Mouse (Mus musculus) hindbrain, embryonic 11.5 days (tissue): ENCODE results near the gene Ccdc14. TPM values are rescaled to one million over a fixed set of nuclear protein-coding genes. Genes with fewer than 3 reads are reported as not detected.

Experiments
- ATAC-seq: fragments of 200-750 bp; cut with Nextera tagmentation; 2 replicates; pipeline ENCODE4 v1.8.0; 2017; ENCODE audit warnings: mild to moderate bottlenecking, moderate TSS enrichment, moderate library complexity; ENCODE audit not compliant: low FRiP score
- DNase-seq: peaks from one replicate; pipeline ENCODE4 v3.0.0-alpha.2; 2015; ENCODE audit warnings: low spot score
- H3K27ac ChIP-seq: fragments of 300-500 bp; sonication (generic); 2 replicates; pipeline ENCODE4 v1.5.1; 2014; ENCODE audit warnings: mild to moderate bottlenecking, low read depth, low read length
- H3K27me3 ChIP-seq: fragments of 300-500 bp; sonication (generic); 2 replicates; pipeline ENCODE4 v1.6.1; 2014; ENCODE audit warnings: mild to moderate bottlenecking, low read length, moderate library complexity, mixed read lengths; ENCODE audit not compliant: control insufficient read depth, insufficient read depth
- H3K36me3 ChIP-seq: fragments of 300-500 bp; sonication (generic); 2 replicates; pipeline ENCODE4 v1.6.1; 2014; ENCODE audit warnings: mild to moderate bottlenecking, low read length, moderate library complexity, mixed read lengths; ENCODE audit not compliant: control insufficient read depth, insufficient read depth
- H3K4me1 ChIP-seq: fragments of 300-500 bp; sonication (generic); replicated peaks from 2 replicates; pipeline ENCODE4 v1.6.1; 2014; ENCODE audit warnings: low read length, mixed read lengths; ENCODE audit not compliant: control insufficient read depth, insufficient read depth
- H3K4me2 ChIP-seq: fragments of 300-500 bp; sonication (generic); replicated peaks from 2 replicates; pipeline ENCODE4 v1.6.1; 2014; ENCODE audit warnings: mild to moderate bottlenecking, low read depth, low read length
- H3K4me3 ChIP-seq: fragments of 300-500 bp; sonication (generic); 2 replicates; pipeline ENCODE4 v1.5.1; 2014; ENCODE audit warnings: low read depth, low read length
- H3K9ac ChIP-seq: fragments of 300-500 bp; sonication (generic); 2 replicates; pipeline ENCODE4 v1.6.1; 2014; ENCODE audit warnings: low read depth, low read length
- H3K9me3 ChIP-seq: fragments of 300-500 bp; sonication (generic); 2 replicates; pipeline ENCODE4 v1.6.1; 2016; ENCODE audit warnings: low read length; ENCODE audit not compliant: control insufficient read depth
- WGBS: fragments of 180-500 bp; shearing (Covaris S2); extraction: QIAGEN DNeasy Blood & Tissue Kit; methylation state at CpG from one replicate; pipeline ENCODE4 v1.1.7; 2014; 5-methylcytosine and 5-hydroxymethylcytosine counted together
- polyA plus RNA-seq: library from polyadenylated mRNA; unstranded; fragments of >200 nt; fragmentation: Nextera tagmentation; extraction: Ambion mirVana; gene quantifications from 2 replicates; pipeline ENCODE4 v1.2.1, GENCODE M21; 2014

Ccdc14 gene
- polyA plus RNA-seq, 1 experiment from 2014 or later, result 11.3 TPM

- Histone ChIP-seq H3K27me3 (no peaks in the 10 kb centered on the region), H3K4me2 (no peak overlapping the region), H3K9ac (no peak overlapping the region), H3K27ac (no peak overlapping the region), H3K4me1 (no peaks in the 10 kb centered on the region), H3K4me3 (no peak overlapping the region), H3K9me3 (no peaks in the 10 kb centered on the region), H3K36me3 (no peaks in the 10 kb centered on the region)
- 92% methylated on average over 4 of the region's 4 CpGs for WGBS
- DNase-seq (no peak), ATAC-seq (no peak)
Measured at GRCm38 (mm10) chr16:34738656-34739233, 48.3 kb downstream of the Ccdc14 start.

GRCm38 (mm10) chr16:34742930-34743329, 52.5 kb downstream of the Ccdc14 start:
- no peaks in the 10 kb centered on the region for H3K9me3 ChIP-seq
- no peak overlapping the region for H3K27ac ChIP-seq
- no peaks in the 10 kb centered on the region for H3K36me3 ChIP-seq
- no peak for DNase-seq
- H3K9ac ChIP-seq, result no peak overlapping the region
- peaks cover 3% of the 10 kb centered on the region; the same call in 1 of the 2 replicates for H3K27me3 ChIP-seq
- H3K4me2 ChIP-seq, result no peak overlapping the region
- ATAC-seq, result no peak
- H3K4me3 ChIP-seq, result no peak overlapping the region
- peaks cover 4% of the 10 kb centered on the region; the same call in 1 of the 2 replicates for H3K4me1 ChIP-seq
- whole genome bisulfite sequencing, result 46% methylated on average over 2 of the region's 2 CpGs

- H3K36me3 ChIP-seq, result no peaks in the 10 kb centered on the region
- H3K27ac ChIP-seq, result no peak within 1 kb of the TSS; the same call in 1 of the 2 replicates
- peaks cover 3% of the 10 kb centered on the region; the same call in 1 of the 2 replicates for H3K27me3 ChIP-seq
- H3K4me2 ChIP-seq, result peak within 1 kb of the TSS; percentile 85
- H3K4me3 ChIP-seq, result peak within 1 kb of the TSS; percentile 38
- DNase-seq, result peak; percentile 87
- WGBS, result under 1% methylated on average over 47 of the region's 48 CpGs
- H3K9me3 ChIP-seq, result no peaks in the 10 kb centered on the region
- peaks cover 9% of the 10 kb centered on the region; the same call in 1 of the 2 replicates for H3K4me1 ChIP-seq
- peak; percentile 91 for ATAC-seq
- H3K9ac ChIP-seq, result peak within 1 kb of the TSS; percentile 56
Measured at GRCm38 (mm10) chr16:34745065-34745585, 54.7 kb downstream of the Ccdc14 start, which contains the start of gene Mylk. Mylk (plus strand) TSS chr16:34745210.

GRCm38 (mm10) chr16:34748081-34748720, 57.8 kb downstream of the Ccdc14 start:
- whole genome bisulfite sequencing, result 14% methylated on average over 11 of the region's 11 CpGs
- Histone ChIP-seq H3K4me3 (no peak overlapping the region), H3K27me3 (peaks cover 3% of the 10 kb centered on the region; the same call in 1 of the 2 replicates), H3K4me2 (no peak overlapping the region), H3K36me3 (no peaks in the 10 kb centered on the region), H3K9ac (no peak overlapping the region), H3K4me1 (peaks cover 9% of the 10 kb centered on the region; the same call in 1 of the 2 replicates), H3K9me3 (no peaks in the 10 kb centered on the region), H3K27ac (no peak overlapping the region)
- DNase-seq (peak; percentile 45), ATAC-seq (peak; percentile 44; the same call in 1 of the 2 replicates)

GRCm38 (mm10) chr16:34749536-34749935, 59.1 kb downstream of the Ccdc14 start:
- no peak overlapping the region for H3K9ac ChIP-seq
- peaks cover 3% of the 10 kb centered on the region; the same call in 1 of the 2 replicates for H3K27me3 ChIP-seq
- H3K36me3 ChIP-seq, result no peaks in the 10 kb centered on the region
- ATAC-seq (no peak), DNase-seq (no peak)
- WGBS, result 56% methylated on average over 4 of the region's 4 CpGs
- H3K4me3 ChIP-seq, result no peak overlapping the region
- H3K4me2 ChIP-seq, result no peak overlapping the region
- H3K27ac ChIP-seq, result no peak overlapping the region
- peaks cover 9% of the 10 kb centered on the region; the same call in 1 of the 2 replicates for H3K4me1 ChIP-seq
- H3K9me3 ChIP-seq, result no peaks in the 10 kb centered on the region

GRCm38 (mm10) chr16:34752026-34752425, 61.6 kb downstream of the Ccdc14 start:
- H3K4me3 ChIP-seq, result no peak overlapping the region
- H3K9ac ChIP-seq, result no peak overlapping the region
- no peak for DNase-seq
- no peak overlapping the region for H3K4me2 ChIP-seq
- no peak overlapping the region for H3K27ac ChIP-seq
- WGBS, result 67% methylated on average over 3 of the region's 3 CpGs
- no peaks in the 10 kb centered on the region for H3K36me3 ChIP-seq
- ATAC-seq, result no peak
- 0 out of 2 replicates have a peak, but pooled peaks cover 6% of the 10 kb centered on the region for H3K4me1 ChIP-seq
- no peaks in the 10 kb centered on the region for H3K9me3 ChIP-seq
- H3K27me3 ChIP-seq, result no peaks in the 10 kb centered on the region

GRCm38 (mm10) chr16:34752977-34753376, 62.6 kb downstream of the Ccdc14 start:
- Histone ChIP-seq H3K4me1 (0 out of 2 replicates have a peak, but pooled peaks cover 4% of the 10 kb centered on the region), H3K4me3 (no peak overlapping the region), H3K27me3 (no peaks in the 10 kb centered on the region), H3K9ac (no peak overlapping the region), H3K4me2 (no peak overlapping the region), H3K27ac (no peak overlapping the region), H3K36me3 (no peaks in the 10 kb centered on the region), H3K9me3 (no peaks in the 10 kb centered on the region)
- 95% methylated on average over 3 of the region's 3 CpGs for WGBS
- DNase-seq, result no peak
- no peak for ATAC-seq

- Histone ChIP-seq H3K27me3 (no peaks in the 10 kb centered on the region), H3K4me1 (no peaks in the 10 kb centered on the region), H3K27ac (no peak overlapping the region), H3K4me3 (no peak overlapping the region), H3K4me2 (no peak overlapping the region), H3K9me3 (no peaks in the 10 kb centered on the region), H3K9ac (no peak overlapping the region), H3K36me3 (no peaks in the 10 kb centered on the region)
- WGBS, result 86% methylated on average over 7 of the region's 7 CpGs
- ATAC-seq (no peak), DNase-seq (no peak)
Measured at GRCm38 (mm10) chr16:34756991-34757390, 66.6 kb downstream of the Ccdc14 start.
